Mouse (Mus musculus): ENCODE data around the gene Tdp2.

Tdp2 gene

GRCm38 (mm10) chr13:24831353-24832130 is at the start of gene Tdp2, which contains the start of gene Acot13:
Gene Tdp2, plus strand, starts transcription at chr13:24831679.
Gene Acot13, minus strand, starts transcription at chr13:24831540.
- peak; percentile 89 for DNase-seq (ENCODE audit: low spot score in 2 of 2)

GRCm38 (mm10) chr13:24781916-24782315 is 49.6 kb upstream of the Tdp2 start:
- no peak for DNase-seq (ENCODE audit: low spot score in 2 of 2)

- no peak for DNase-seq (ENCODE audit: low spot score in 2 of 2)
These were observed 45.4 kb upstream of the Tdp2 start for GRCm38 (mm10) chr13:24786014-24786490.

GRCm38 (mm10) chr13:24787477-24787876 is 44.0 kb upstream of the Tdp2 start:
- no peak for DNase-seq (ENCODE audit: low spot score in 2 of 2)

GRCm38 (mm10) chr13:24791349-24791748 is 40.1 kb upstream of the Tdp2 start:
- no peak for DNase-seq (ENCODE audit: low spot score in 2 of 2)

- no peak for DNase-seq (ENCODE audit: low spot score in 2 of 2)
These were observed 39.0 kb upstream of the Tdp2 start for GRCm38 (mm10) chr13:24792411-24793045.

GRCm38 (mm10) chr13:24798686-24799085 is 32.8 kb upstream of the Tdp2 start:
- no peak for DNase-seq (ENCODE audit: low spot score in 2 of 2)

GRCm38 (mm10) chr13:24799378-24799777 is 32.1 kb upstream of the Tdp2 start:
- no peak for DNase-seq (ENCODE audit: low spot score in 2 of 2)

- DNase-seq (ENCODE audit: low spot score in 2 of 2), result peak; percentile 9 to 28
These were observed 31.4 kb upstream of the Tdp2 start for GRCm38 (mm10) chr13:24799925-24800673.

- peak; percentile 93 to 98 for DNase-seq (ENCODE audit: low spot score in 2 of 2)
These were observed 30.7 kb upstream of the Tdp2 start for GRCm38 (mm10) chr13:24800674-24801307.

GRCm38 (mm10) chr13:24801308-24801921 is 30.1 kb upstream of the Tdp2 start, which contains the start of gene BC005537:
Gene BC005537, plus strand, starts transcription at chr13:24801657.
- DNase-seq (ENCODE audit: low spot score in 2 of 2), result peak; percentile 27 to 57

GRCm38 (mm10) chr13:24802131-24802691 is 29.3 kb upstream of the Tdp2 start:
- peak; percentile 12 to 41 for DNase-seq (ENCODE audit: low spot score in 2 of 2)

GRCm38 (mm10) chr13:24803196-24803595 is 28.3 kb upstream of the Tdp2 start:
- DNase-seq (ENCODE audit: low spot score in 2 of 2), result no peak

GRCm38 (mm10) chr13:24806079-24806478 is 25.4 kb upstream of the Tdp2 start:
- DNase-seq (ENCODE audit: low spot score in 2 of 2), result no peak

- no peak for DNase-seq (ENCODE audit: low spot score in 2 of 2)
These were observed 19.0 kb upstream of the Tdp2 start for GRCm38 (mm10) chr13:24812521-24812920.

- no peak for DNase-seq (ENCODE audit: low spot score in 2 of 2)
These were observed 16.9 kb upstream of the Tdp2 start for GRCm38 (mm10) chr13:24814616-24815015.

GRCm38 (mm10) chr13:24816125-24817092 is 15.1 kb upstream of the Tdp2 start:
- DNase-seq (ENCODE audit: low spot score in 2 of 2), result no peak

GRCm38 (mm10) chr13:24819931-24820330 is 11.5 kb upstream of the Tdp2 start:
- DNase-seq (ENCODE audit: low spot score in 2 of 2), result no peak

- no peak for DNase-seq (ENCODE audit: low spot score in 2 of 2)
These were observed 8.7 kb upstream of the Tdp2 start for GRCm38 (mm10) chr13:24822663-24823343.
